Mouse (Mus musculus) lung, postnatal 0 days (tissue): ENCODE results near the gene Htr2b. TPM values are rescaled to one million over a fixed set of nuclear protein-coding genes. Genes with fewer than 3 reads are reported as not detected.

Experiments
- ATAC-seq: fragments of 200-750 bp; cut with Nextera tagmentation; 2 replicates; pipeline ENCODE4 v1.8.0; 2017; ENCODE audit warnings: moderate library complexity
- DNase-seq: peaks from one replicate; pipeline ENCODE4 v3.0.0-alpha.2; 2016; ENCODE audit warnings: low spot score
- H3K27ac ChIP-seq: fragments of 300-500 bp; sonication (generic); 2 replicates; pipeline ENCODE4 v1.5.1; 2014; ENCODE audit warnings: antibody characterized with exemption, mild to moderate bottlenecking, low read length, mixed read lengths
- H3K27me3 ChIP-seq: fragments of 300-500 bp; sonication (generic); replicated peaks from 2 replicates; pipeline ENCODE4 v1.6.1; 2014; ENCODE audit warnings: low read length, mixed read lengths; ENCODE audit not compliant: insufficient read depth
- H3K36me3 ChIP-seq: fragments of 300-500 bp; sonication (generic); 2 replicates; pipeline ENCODE4 v1.6.1; 2014; ENCODE audit warnings: low read length, mixed read lengths; ENCODE audit not compliant: insufficient read depth
- H3K4me1 ChIP-seq: fragments of 300-500 bp; sonication (generic); 2 replicates; pipeline ENCODE4 v1.6.1; 2014; ENCODE audit warnings: antibody characterized with exemption, low read depth, low read length, mixed read lengths; ENCODE audit not compliant: insufficient read depth
- H3K4me2 ChIP-seq: fragments of 300-500 bp; sonication (generic); replicated peaks from 2 replicates; pipeline ENCODE4 v1.6.1; 2014; ENCODE audit warnings: low read depth, mild to moderate bottlenecking, low read length, moderate library complexity, mixed read lengths
- H3K4me3 ChIP-seq: fragments of 300-500 bp; sonication (generic); 2 replicates; pipeline ENCODE4 v1.5.1; 2014; ENCODE audit warnings: low read depth, low read length
- H3K9ac ChIP-seq: fragments of 300-500 bp; sonication (generic); replicated peaks from 2 replicates; pipeline ENCODE4 v1.6.1; 2014; ENCODE audit warnings: low read depth, mild to moderate bottlenecking
- H3K9me3 ChIP-seq: fragments of 300-500 bp; sonication (generic); 2 replicates; pipeline ENCODE4 v1.6.1; 2016; ENCODE audit warnings: low read length, mixed read lengths
- CTCF ChIP-seq: IDR thresholded peaks from 2 replicates; pipeline ENCODE4 v1.5.1; 2016; ENCODE audit warnings: antibody characterized with exemption, mild to moderate bottlenecking
- EP300 ChIP-seq: IDR thresholded peaks from 2 replicates; pipeline ENCODE4 v1.6.1; 2016; ENCODE audit warnings: antibody characterized with exemption, mild to moderate bottlenecking, control low read depth
- WGBS: fragments of 180-500 bp; shearing (Covaris S2); extraction: QIAGEN DNeasy Blood & Tissue Kit; methylation state at CpG from one replicate; pipeline ENCODE4 v1.1.7; 2014; 5-methylcytosine and 5-hydroxymethylcytosine counted together
- polyA plus RNA-seq: library from polyadenylated mRNA; unstranded; fragments of >200 nt; fragmentation: Nextera tagmentation; extraction: Ambion mirVana; gene quantifications from 2 replicates; pipeline ENCODE4 v1.2.1, GENCODE M21; 2015

Gene Htr2b
- polyA plus RNA-seq, 1 experiment from 2014 or later: 1.0 TPM

- WGBS: 3% methylated on average over 40 of the region's 40 CpGs
Measured at GRCm38 (mm10) chr1:86154133-86154823, 42.5 kb upstream of the Htr2b start, which contains the start of gene Armc9. Gene Armc9 (plus strand): TSS chr1:86154780.

GRCm38 (mm10) chr1:86152618-86153017 is 40.8 kb upstream of the Htr2b start:
- no peak overlapping the region for H3K27ac ChIP-seq
- H3K4me3 ChIP-seq: no peak overlapping the region
- no peaks in the 10 kb centered on the region for H3K27me3 ChIP-seq
- 88% methylated on average over 1 of the region's 1 CpGs for WGBS
- DNase-seq: peak; percentile 13
- peaks cover 4% of the 10 kb centered on the region; the same call in 1 of the 2 replicates for H3K4me1 ChIP-seq
- H3K36me3 ChIP-seq: no peaks in the 10 kb centered on the region
- no peak overlapping the region for H3K4me2 ChIP-seq
- TF ChIP-seq EP300 (no peak), CTCF (peak; percentile 40)
- H3K9ac ChIP-seq: no peak overlapping the region
- no peak for ATAC-seq
- H3K9me3 ChIP-seq: no peaks in the 10 kb centered on the region

More at GRCm38 (mm10) chr1:86154133-86154823, 42.5 kb upstream of the Htr2b start, which contains the start of gene Armc9:
- TF ChIP-seq EP300: no peak
- TF ChIP-seq CTCF: no peak
- Histone ChIP-seq H3K9ac (peak within 1 kb of the TSS; percentile 49), H3K36me3 (no peaks in the 10 kb centered on the region), H3K27me3 (no peaks in the 10 kb centered on the region), H3K9me3 (no peaks in the 10 kb centered on the region), H3K4me1 (peaks cover 4% of the 10 kb centered on the region; the same call in 1 of the 2 replicates), H3K4me2 (peak within 1 kb of the TSS; percentile 78), H3K4me3 (peak within 1 kb of the TSS; percentile 73), H3K27ac (peak within 1 kb of the TSS; percentile 69)
- ATAC-seq (peak; percentile 100), DNase-seq (peak; percentile 99)

- Histone ChIP-seq H3K4me1 (peaks cover 4% of the 10 kb centered on the region; the same call in 1 of the 2 replicates), H3K4me2 (no peak overlapping the region), H3K9ac (no peak overlapping the region), H3K27ac (no peak overlapping the region), H3K36me3 (no peaks in the 10 kb centered on the region), H3K4me3 (no peak overlapping the region), H3K27me3 (no peaks in the 10 kb centered on the region), H3K9me3 (no peaks in the 10 kb centered on the region)
- DNase-seq: no peak
- whole genome bisulfite sequencing: 79% methylated on average over 7 of the region's 7 CpGs
- TF ChIP-seq CTCF: no peak
- TF ChIP-seq EP300: no peak
- ATAC-seq: no peak
Measured at GRCm38 (mm10) chr1:86151376-86151775, 39.6 kb upstream of the Htr2b start.

GRCm38 (mm10) chr1:86150929-86151328 is 39.2 kb upstream of the Htr2b start:
- no peak for DNase-seq
- no peak overlapping the region for H3K4me2 ChIP-seq
- no peak for ATAC-seq
- H3K27ac ChIP-seq: no peak overlapping the region
- no peak overlapping the region for H3K4me3 ChIP-seq
- H3K36me3 ChIP-seq: no peaks in the 10 kb centered on the region
- WGBS: 81% methylated on average over 6 of the region's 6 CpGs
- TF ChIP-seq EP300 (no peak), CTCF (no peak)
- no peaks in the 10 kb centered on the region for H3K9me3 ChIP-seq
- no peak overlapping the region for H3K9ac ChIP-seq
- no peaks in the 10 kb centered on the region for H3K27me3 ChIP-seq
- H3K4me1 ChIP-seq: peaks cover 4% of the 10 kb centered on the region; the same call in 1 of the 2 replicates

- Histone ChIP-seq H3K36me3 (no peaks in the 10 kb centered on the region), H3K4me3 (no peak overlapping the region), H3K4me1 (no peaks in the 10 kb centered on the region), H3K9ac (no peak overlapping the region), H3K27ac (no peak overlapping the region), H3K9me3 (no peaks in the 10 kb centered on the region), H3K4me2 (no peak overlapping the region), H3K27me3 (no peaks in the 10 kb centered on the region)
- ATAC-seq: no peak
- 60% methylated on average over 9 of the region's 9 CpGs for WGBS
- TF ChIP-seq EP300 (no peak), CTCF (no peak)
- DNase-seq: no peak
Measured at GRCm38 (mm10) chr1:86148161-86148560, 36.4 kb upstream of the Htr2b start.

GRCm38 (mm10) chr1:86147557-86147956 is 35.8 kb upstream of the Htr2b start:
- Histone ChIP-seq H3K9me3 (no peaks in the 10 kb centered on the region), H3K36me3 (no peaks in the 10 kb centered on the region), H3K4me1 (no peaks in the 10 kb centered on the region), H3K27me3 (no peaks in the 10 kb centered on the region), H3K9ac (no peak overlapping the region), H3K4me2 (no peak overlapping the region), H3K4me3 (no peak overlapping the region), H3K27ac (no peak overlapping the region)
- TF ChIP-seq CTCF: no peak
- DNase-seq (no peak), ATAC-seq (no peak)
- 61% methylated on average over 5 of the region's 5 CpGs for WGBS
